Mouse (Mus musculus): ENCODE results near the gene Mdga2. TPM values are rescaled to one million over a fixed set of nuclear protein-coding genes. Genes with fewer than 3 reads are reported as not detected.

The Mdga2 gene
- polyA plus RNA-seq, 1 experiment from 2014 or later: 0.14 TPM

DNA sequence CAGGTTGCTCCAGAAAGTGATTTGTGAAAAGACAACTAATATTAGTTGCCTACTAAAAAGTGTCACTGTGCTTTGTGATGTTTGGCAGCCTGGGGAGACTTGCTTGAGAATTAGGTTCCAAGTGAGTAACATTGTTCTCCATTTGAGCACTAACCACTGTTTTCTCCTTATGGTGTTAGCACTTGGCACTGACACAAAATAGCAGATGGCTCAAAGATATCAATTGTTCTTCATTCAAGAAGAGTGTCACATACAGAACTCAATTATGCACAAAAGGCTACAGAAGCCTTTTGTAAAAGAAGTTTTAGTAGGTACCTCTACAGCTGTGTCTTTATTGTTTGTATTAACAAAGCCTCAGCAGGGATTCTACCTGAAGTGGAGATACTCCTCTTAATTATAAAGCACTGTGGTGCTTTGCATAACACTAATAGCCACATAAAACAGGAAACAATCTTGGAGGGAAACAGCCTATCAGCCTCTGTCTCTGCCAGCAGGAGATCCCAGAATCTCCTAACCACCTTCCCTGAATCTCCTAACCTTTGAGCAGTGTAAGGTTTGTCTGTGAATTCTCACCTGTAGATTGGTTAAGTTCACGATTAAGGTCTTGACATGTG, 630.6 kb downstream of the Mdga2 start:
- Histone ChIP-seq H3K9me3 (replicated peaks) (no peaks in the 10 kb centered on the region), H3K27ac (no peak overlapping the region), H3K9ac (no peak overlapping the region), H3K4me1 (no peaks in the 10 kb centered on the region), H3K4me3 (no peak overlapping the region), H3K27me3 (replicated peaks) (no peaks in the 10 kb centered on the region), H3K36me3 (no peaks in the 10 kb centered on the region), H3K4me2 (no peak overlapping the region)
- 54% methylated on average over 1 of the region's 1 CpGs for WGBS (ENCODE audit: insufficient replicate concordance)
- no peak for ATAC-seq

DNA sequence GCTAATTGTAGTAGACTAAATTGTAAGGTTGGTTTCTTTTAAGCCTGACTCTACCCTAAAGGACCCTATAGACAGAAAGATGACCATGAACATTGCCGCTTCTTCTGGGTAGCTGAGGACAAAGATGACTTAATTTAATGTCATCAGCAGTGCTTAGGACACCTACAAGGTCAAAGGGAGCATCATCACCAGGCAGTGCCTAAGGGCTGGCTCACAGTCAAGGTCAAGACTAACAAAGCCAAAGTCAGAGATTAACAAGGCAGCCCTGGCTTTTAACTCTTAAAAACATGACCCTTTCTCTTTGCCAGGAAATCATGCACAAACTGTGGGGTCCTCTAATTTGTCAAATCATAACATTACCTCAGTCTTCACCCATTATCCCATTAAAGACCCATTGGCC, 657.0 kb downstream of the Mdga2 start:
- Histone ChIP-seq H3K9me3 (replicated peaks) (no peaks in the 10 kb centered on the region), H3K4me1 (no peaks in the 10 kb centered on the region), H3K4me2 (no peak overlapping the region), H3K4me3 (no peak overlapping the region), H3K36me3 (no peaks in the 10 kb centered on the region), H3K27me3 (replicated peaks) (no peaks in the 10 kb centered on the region), H3K9ac (no peak overlapping the region), H3K27ac (no peak overlapping the region)
- 74% methylated on average over 1 of the region's 1 CpGs for WGBS (ENCODE audit: insufficient replicate concordance)
- no peak for ATAC-seq

DNA sequence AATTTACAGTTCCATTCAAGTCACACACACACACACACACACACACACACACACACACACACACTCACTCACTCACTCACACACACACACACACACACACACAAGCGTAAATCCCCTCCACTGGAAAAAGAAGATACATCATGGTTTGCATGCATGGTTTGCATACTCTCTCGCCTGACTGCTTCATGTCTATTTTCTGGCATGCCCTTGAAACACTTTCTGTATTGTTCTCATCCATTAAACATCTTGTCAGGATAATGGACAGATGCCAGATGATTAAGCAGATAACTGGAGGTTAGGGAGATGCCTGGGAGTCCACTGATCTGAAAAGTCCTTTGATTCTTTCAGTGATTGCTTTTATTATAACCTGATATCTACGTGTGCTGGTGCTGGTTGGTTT, 665.5 kb downstream of the Mdga2 start:
- no peaks in the 10 kb centered on the region for H3K4me1 ChIP-seq
- H3K36me3 ChIP-seq: no peaks in the 10 kb centered on the region
- H3K4me2 ChIP-seq: no peak overlapping the region
- H3K9ac ChIP-seq: no peak overlapping the region
- no peak for ATAC-seq
- no peaks in the 10 kb centered on the region for H3K27me3 ChIP-seq (replicated peaks)
- no peaks in the 10 kb centered on the region for H3K9me3 ChIP-seq (replicated peaks)
- no peak overlapping the region for H3K4me3 ChIP-seq
- no peak overlapping the region for H3K27ac ChIP-seq
- 65% methylated on average over 3 of the region's 3 CpGs for WGBS (ENCODE audit: insufficient replicate concordance)

DNA sequence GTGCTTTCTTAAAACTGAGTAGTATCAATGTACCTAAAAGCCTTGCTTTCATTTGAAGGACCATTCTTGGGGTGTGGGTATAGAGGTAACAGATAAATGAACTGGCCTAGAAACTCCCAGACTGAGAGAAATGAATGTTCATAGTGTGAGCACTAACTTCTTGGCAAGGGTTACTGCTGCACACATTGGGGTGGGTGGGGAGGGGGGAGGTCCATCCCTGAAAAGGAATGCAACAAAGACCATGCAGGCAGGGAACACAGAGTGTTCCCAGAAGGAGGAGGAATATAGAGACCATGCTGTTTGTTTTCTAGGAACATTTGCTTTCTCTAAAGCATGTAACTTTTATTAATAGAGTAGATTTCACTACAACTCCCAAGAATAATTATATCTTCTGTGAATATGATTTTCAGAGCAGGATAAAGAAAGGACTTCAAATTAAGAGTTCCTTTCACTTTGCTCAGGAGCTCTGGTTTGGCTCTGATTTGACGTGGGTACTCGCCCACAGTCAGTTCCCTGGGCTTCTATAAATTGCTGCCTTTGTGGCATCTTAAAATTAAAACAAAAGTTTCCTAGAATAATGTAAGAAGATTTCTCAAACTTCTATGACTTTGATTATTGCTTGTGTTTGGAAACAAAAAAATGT, 666.0 kb downstream of the Mdga2 start:
- H3K4me2 ChIP-seq: no peak overlapping the region
- 70% methylated on average over 2 of the region's 2 CpGs for WGBS (ENCODE audit: insufficient replicate concordance)
- H3K4me1 ChIP-seq: no peaks in the 10 kb centered on the region
- H3K36me3 ChIP-seq: no peaks in the 10 kb centered on the region
- H3K9me3 ChIP-seq (replicated peaks): no peaks in the 10 kb centered on the region
- no peaks in the 10 kb centered on the region for H3K27me3 ChIP-seq (replicated peaks)
- H3K4me3 ChIP-seq: no peak overlapping the region
- no peak overlapping the region for H3K27ac ChIP-seq
- no peak overlapping the region for H3K9ac ChIP-seq
- ATAC-seq: no peak

- no peak for ATAC-seq
These were observed 697.4 kb downstream of the Mdga2 start for GRCm38 (mm10) chr12:66524973-66525372.

GRCm38 (mm10) chr12:66499258-66499657, 723.1 kb downstream of the Mdga2 start:
- no peak for ATAC-seq
- H3K4me1 ChIP-seq: no peaks in the 10 kb centered on the region
- H3K27ac ChIP-seq: no peak overlapping the region
- no peaks in the 10 kb centered on the region for H3K27me3 ChIP-seq (replicated peaks)
- H3K4me2 ChIP-seq: no peak overlapping the region
- H3K9me3 ChIP-seq (replicated peaks): no peaks in the 10 kb centered on the region
- 52% methylated on average over 4 of the region's 4 CpGs for WGBS (ENCODE audit: insufficient replicate concordance)
- no peak overlapping the region for H3K4me3 ChIP-seq
- no peak overlapping the region for H3K9ac ChIP-seq
- no peaks in the 10 kb centered on the region for H3K36me3 ChIP-seq

More at GRCm38 (mm10) chr12:66524973-66525372, 697.4 kb downstream of the Mdga2 start:
- Histone ChIP-seq H3K9me3 (replicated peaks) (no peaks in the 10 kb centered on the region), H3K27me3 (replicated peaks) (no peaks in the 10 kb centered on the region), H3K4me1 (no peaks in the 10 kb centered on the region), H3K36me3 (no peaks in the 10 kb centered on the region), H3K4me3 (no peak overlapping the region), H3K27ac (no peak overlapping the region), H3K9ac (no peak overlapping the region), H3K4me2 (no peak overlapping the region)
- WGBS (ENCODE audit: insufficient replicate concordance): 50% methylated on average over 2 of the region's 2 CpGs

DNA sequence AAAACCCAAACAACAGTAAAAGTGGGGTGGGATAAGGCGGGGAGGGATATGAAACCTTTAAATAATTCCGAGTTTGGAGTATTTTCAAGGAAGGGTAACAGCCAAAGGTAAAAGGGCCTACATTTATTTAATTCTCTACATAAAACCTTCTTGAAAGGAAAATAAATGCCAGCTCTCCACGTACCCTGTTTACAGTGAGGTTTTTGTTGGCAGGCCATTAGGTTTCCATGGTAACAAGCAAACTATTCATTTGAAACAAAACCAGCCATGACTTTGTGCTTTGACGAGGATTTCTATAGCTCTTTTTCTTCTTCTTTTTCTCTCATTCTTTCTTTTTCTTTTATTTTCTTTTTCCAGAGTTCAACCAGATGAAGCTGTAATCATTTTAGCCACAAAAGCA, 751.5 kb downstream of the Mdga2 start:
- H3K36me3 ChIP-seq: no peaks in the 10 kb centered on the region
- H3K27ac ChIP-seq: no peak overlapping the region
- no peaks in the 10 kb centered on the region for H3K9me3 ChIP-seq (replicated peaks)
- H3K9ac ChIP-seq: no peak overlapping the region
- no peaks in the 10 kb centered on the region for H3K27me3 ChIP-seq (replicated peaks)
- no peak overlapping the region for H3K4me3 ChIP-seq
- no peaks in the 10 kb centered on the region for H3K4me1 ChIP-seq
- 63% methylated on average over 4 of the region's 4 CpGs for WGBS (ENCODE audit: insufficient replicate concordance)
- ATAC-seq: no peak
- no peak overlapping the region for H3K4me2 ChIP-seq

- no peak for ATAC-seq
- Histone ChIP-seq H3K9me3 (replicated peaks) (no peaks in the 10 kb centered on the region), H3K4me3 (no peak overlapping the region), H3K4me2 (no peak overlapping the region), H3K9ac (no peak overlapping the region), H3K4me1 (no peaks in the 10 kb centered on the region), H3K36me3 (no peaks in the 10 kb centered on the region), H3K27me3 (replicated peaks) (no peaks in the 10 kb centered on the region), H3K27ac (no peak overlapping the region)
- 82% methylated on average over 8 of the region's 8 CpGs for WGBS (ENCODE audit: insufficient replicate concordance)
These were observed 752.0 kb downstream of the Mdga2 start for GRCm38 (mm10) chr12:66470243-66470863.

- WGBS (ENCODE audit: insufficient replicate concordance): 87% methylated on average over 3 of the region's 3 CpGs
- ATAC-seq: no peak
- H3K9me3 ChIP-seq (replicated peaks): no peaks in the 10 kb centered on the region
- no peak overlapping the region for H3K4me2 ChIP-seq
- H3K4me3 ChIP-seq: no peak overlapping the region
- H3K27ac ChIP-seq: no peak overlapping the region
- H3K27me3 ChIP-seq (replicated peaks): no peaks in the 10 kb centered on the region
- no peaks in the 10 kb centered on the region for H3K36me3 ChIP-seq
- no peaks in the 10 kb centered on the region for H3K4me1 ChIP-seq
- no peak overlapping the region for H3K9ac ChIP-seq
These were observed 756.8 kb downstream of the Mdga2 start for GRCm38 (mm10) chr12:66465516-66465915.

GRCm38 (mm10) chr12:66443340-66443739, 779.0 kb downstream of the Mdga2 start:
- Histone ChIP-seq H3K27ac (no peak overlapping the region), H3K4me1 (no peaks in the 10 kb centered on the region), H3K36me3 (no peaks in the 10 kb centered on the region), H3K9ac (no peak overlapping the region), H3K9me3 (replicated peaks) (no peaks in the 10 kb centered on the region), H3K4me2 (no peak overlapping the region), H3K27me3 (replicated peaks) (no peaks in the 10 kb centered on the region), H3K4me3 (no peak overlapping the region)
- WGBS (ENCODE audit: insufficient replicate concordance): 42% methylated on average over 2 of the region's 2 CpGs
- no peak for ATAC-seq

Measured in liver, embryonic 12.5 days (tissue).